Mouse (Mus musculus) right cerebral cortex, postnatal 4 days (tissue): Measurements from ENCODE around the gene Uri1.

Experiments used
- DNase-seq: peaks from one replicate; pipeline ENCODE4 v3.0.0-alpha.2; 2022

Gene Uri1

GRCm38 (mm10) chr7:38023451-38023850 is at the start of gene Uri1:
Gene Uri1 (minus strand): TSS chr7:38023551.
- DNase-seq: no peak

- no peak for DNase-seq
These were observed 47.7 kb upstream of the Uri1 start for GRCm38 (mm10) chr7:38071065-38071464.

GRCm38 (mm10) chr7:38070663-38071062 is 47.3 kb upstream of the Uri1 start:
- DNase-seq: no peak

- no peak for DNase-seq
These were observed 41.1 kb upstream of the Uri1 start for GRCm38 (mm10) chr7:38064431-38064830.

- peak; percentile 89 for DNase-seq
These were observed 38.0 kb upstream of the Uri1 start for GRCm38 (mm10) chr7:38061060-38061970.

- no peak for DNase-seq
These were observed 36.4 kb upstream of the Uri1 start for GRCm38 (mm10) chr7:38059636-38060330.

- DNase-seq: no peak
These were observed 35.7 kb upstream of the Uri1 start for GRCm38 (mm10) chr7:38059096-38059495.

- DNase-seq: no peak
These were observed 32.6 kb upstream of the Uri1 start for GRCm38 (mm10) chr7:38055996-38056395.

- DNase-seq: no peak
These were observed 30.9 kb upstream of the Uri1 start for GRCm38 (mm10) chr7:38054246-38054645.

GRCm38 (mm10) chr7:38047229-38047628 is 23.9 kb upstream of the Uri1 start:
- DNase-seq: no peak

GRCm38 (mm10) chr7:38041244-38041643 is 17.9 kb upstream of the Uri1 start:
- DNase-seq: no peak

- no peak for DNase-seq
These were observed 14.2 kb upstream of the Uri1 start for GRCm38 (mm10) chr7:38037586-38037985.

GRCm38 (mm10) chr7:38031183-38031582 is 7.8 kb upstream of the Uri1 start:
- DNase-seq: no peak

- DNase-seq: no peak
These were observed 7.3 kb upstream of the Uri1 start for GRCm38 (mm10) chr7:38030606-38031005.

- no peak for DNase-seq
These were observed 6.6 kb upstream of the Uri1 start for GRCm38 (mm10) chr7:38029986-38030385.

GRCm38 (mm10) chr7:38029083-38029482 is 5.7 kb upstream of the Uri1 start:
- no peak for DNase-seq

- no peak for DNase-seq
These were observed 4.7 kb upstream of the Uri1 start for GRCm38 (mm10) chr7:38027940-38028600.

- no peak for DNase-seq
These were observed 1.5 kb upstream of the Uri1 start for GRCm38 (mm10) chr7:38024839-38025238.

GRCm38 (mm10) chr7:38019770-38020169 is 3.6 kb downstream of the Uri1 start:
- DNase-seq: no peak

- DNase-seq: peak; percentile 93
These were observed 4.0 kb downstream of the Uri1 start for GRCm38 (mm10) chr7:38019369-38019749.

GRCm38 (mm10) chr7:38018416-38019368 is 4.7 kb downstream of the Uri1 start:
- DNase-seq: peak; percentile 52

- no peak for DNase-seq
These were observed 8.0 kb downstream of the Uri1 start for GRCm38 (mm10) chr7:38015356-38015755.
